Mouse (Mus musculus) kidney, embryonic 15.5 days (tissue): ENCODE data around the gene Gpc1. TPM values are rescaled to one million over a fixed set of nuclear protein-coding genes. Genes with fewer than 3 reads are reported as not detected.

ENCODE experiments used
- ATAC-seq: fragments of 200-750 bp; cut with Nextera tagmentation; replicated peaks from 2 replicates; pipeline ENCODE4 v1.8.0; 2017; ENCODE audit warnings: moderate TSS enrichment; ENCODE audit not compliant: low FRiP score
- H3K27ac ChIP-seq: fragments of 300-500 bp; sonication (generic); 2 replicates; pipeline ENCODE4 v1.5.1; 2015; ENCODE audit warnings: mild to moderate bottlenecking, inconsistent platforms
- H3K27me3 ChIP-seq: fragments of 300-500 bp; sonication (generic); 2 replicates; pipeline ENCODE4 v1.6.1; 2015; ENCODE audit warnings: inconsistent platforms
- H3K36me3 ChIP-seq: fragments of 300-500 bp; sonication (generic); 2 replicates; pipeline ENCODE4 v1.6.1; 2015; ENCODE audit warnings: inconsistent platforms
- H3K4me1 ChIP-seq: fragments of 300-500 bp; sonication (generic); 2 replicates; pipeline ENCODE4 v1.6.1; 2015; ENCODE audit warnings: inconsistent platforms
- H3K4me2 ChIP-seq: fragments of 300-500 bp; sonication (generic); 2 replicates; pipeline ENCODE4 v1.6.1; 2015; ENCODE audit warnings: moderate library complexity, mild to moderate bottlenecking, inconsistent platforms
- H3K4me3 ChIP-seq: fragments of 300-500 bp; sonication (generic); replicated peaks from 2 replicates; pipeline ENCODE4 v1.5.1; 2015; ENCODE audit warnings: mild to moderate bottlenecking, inconsistent platforms
- H3K9ac ChIP-seq: fragments of 300-500 bp; sonication (generic); 2 replicates; pipeline ENCODE4 v1.6.1; 2015; ENCODE audit warnings: mild to moderate bottlenecking, inconsistent platforms
- H3K9me3 ChIP-seq: fragments of 300-500 bp; sonication (generic); replicated peaks from 2 replicates; pipeline ENCODE4 v1.6.1; 2016; ENCODE audit warnings: inconsistent platforms
- WGBS: fragments of 180-500 bp; shearing (Covaris S2); methylation state at CpG from one replicate; pipeline ENCODE4 v1.1.7; 2015; ENCODE audit warnings: mixed read lengths; 5-methylcytosine and 5-hydroxymethylcytosine counted together
- polyA plus RNA-seq: library from polyadenylated mRNA; unstranded; fragments of >200 nt; fragmentation: Nextera tagmentation; extraction: Ambion mirVana; gene quantifications from 2 replicates; pipeline ENCODE4 v1.2.1, GENCODE M21; 2015

Gpc1 gene
- polyA plus RNA-seq, 1 experiment from 2014 or later = 60.0 TPM

DNA sequence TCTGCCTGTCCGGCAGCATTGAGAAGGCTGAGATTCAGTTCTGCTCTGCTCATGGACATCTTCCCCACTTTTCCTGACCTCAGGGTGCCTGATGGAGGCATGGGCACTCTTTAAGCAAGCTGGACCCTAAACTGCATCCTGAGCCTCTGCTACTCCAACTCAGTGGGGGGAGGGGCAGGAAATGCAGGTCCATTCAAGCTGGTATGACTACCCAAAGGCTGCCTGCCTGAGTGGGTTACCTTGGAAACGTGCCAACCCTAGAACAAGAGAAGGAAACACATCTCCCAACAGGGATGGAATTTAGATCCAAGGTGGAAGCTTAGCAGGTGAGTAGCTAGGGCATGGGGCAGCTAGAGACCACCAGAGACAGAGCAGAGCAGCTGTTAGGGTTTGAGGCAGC, 34.7 kb downstream of the Gpc1 start:
- Histone ChIP-seq H3K27me3 (no peaks in the 10 kb centered on the region), H3K9me3 (no peaks in the 10 kb centered on the region), H3K9ac (no peak overlapping the region), H3K4me1 (peaks cover 6% of the 10 kb centered on the region; the same call in 1 of the 2 replicates), H3K4me3 (no peak overlapping the region), H3K27ac (0 out of 2 replicates have a peak overlapping the region, but pooled peaks have one; percentile 9), H3K4me2 (no peak overlapping the region), H3K36me3 (no peaks in the 10 kb centered on the region)
- WGBS = 73% methylated on average over 2 of the region's 2 CpGs
- ATAC-seq = no peak

DNA sequence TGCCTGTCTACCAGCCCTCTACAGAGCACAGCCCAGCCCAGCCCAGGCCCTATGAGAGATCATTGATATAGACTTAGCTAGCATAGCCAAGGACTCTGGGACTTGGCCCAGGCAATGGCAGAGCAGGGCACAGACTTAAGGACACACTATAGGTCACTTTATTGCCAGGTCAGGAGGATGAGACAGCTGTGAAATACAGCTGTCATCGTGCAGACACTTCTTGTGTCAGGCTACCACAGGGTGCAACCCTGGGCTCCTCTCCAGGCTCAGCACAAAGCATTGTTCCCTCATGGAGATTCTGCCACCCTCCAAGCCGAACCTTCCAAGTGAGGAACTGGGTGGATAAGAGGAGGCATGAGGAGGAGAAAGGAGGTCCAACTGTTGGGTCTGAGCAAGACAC, 38.5 kb downstream of the Gpc1 start:
- Histone ChIP-seq H3K4me1 (peaks cover 6% of the 10 kb centered on the region; the same call in 1 of the 2 replicates), H3K27me3 (peaks cover 3% of the 10 kb centered on the region; the same call in 1 of the 2 replicates), H3K4me3 (no peak overlapping the region), H3K9me3 (no peaks in the 10 kb centered on the region), H3K9ac (no peak overlapping the region), H3K4me2 (no peak overlapping the region), H3K36me3 (no peaks in the 10 kb centered on the region), H3K27ac (no peak overlapping the region)
- no peak for ATAC-seq
- WGBS = 75% methylated on average over 2 of the region's 2 CpGs

DNA sequence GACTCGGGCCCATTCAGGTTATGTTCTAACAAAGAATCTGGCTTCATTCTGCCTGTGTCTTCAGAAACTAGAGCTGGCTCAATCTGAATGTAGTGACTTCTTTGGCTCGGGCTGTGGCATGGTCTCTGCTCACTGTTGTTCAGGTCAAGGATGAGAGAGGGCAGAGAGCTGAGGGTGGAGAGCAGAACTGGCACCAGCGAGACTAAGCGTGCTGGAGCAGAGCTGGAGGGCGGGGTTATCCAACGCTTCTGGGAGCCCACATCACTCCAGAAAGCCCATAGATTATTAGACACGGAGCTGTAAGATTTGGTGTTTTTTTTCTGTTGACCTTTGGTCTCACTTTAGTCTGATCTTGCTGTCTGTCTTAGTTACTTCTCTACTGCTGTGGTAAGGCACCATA, 41.2 kb downstream of the Gpc1 start:
- Histone ChIP-seq H3K9ac (no peak overlapping the region), H3K27ac (no peak overlapping the region), H3K4me2 (no peak overlapping the region), H3K4me3 (no peak overlapping the region), H3K9me3 (no peaks in the 10 kb centered on the region), H3K27me3 (peaks cover 3% of the 10 kb centered on the region; the same call in 1 of the 2 replicates), H3K36me3 (no peaks in the 10 kb centered on the region), H3K4me1 (peaks cover 18% of the 10 kb centered on the region)
- ATAC-seq = no peak
- WGBS = 72% methylated on average over 7 of the region's 7 CpGs

DNA sequence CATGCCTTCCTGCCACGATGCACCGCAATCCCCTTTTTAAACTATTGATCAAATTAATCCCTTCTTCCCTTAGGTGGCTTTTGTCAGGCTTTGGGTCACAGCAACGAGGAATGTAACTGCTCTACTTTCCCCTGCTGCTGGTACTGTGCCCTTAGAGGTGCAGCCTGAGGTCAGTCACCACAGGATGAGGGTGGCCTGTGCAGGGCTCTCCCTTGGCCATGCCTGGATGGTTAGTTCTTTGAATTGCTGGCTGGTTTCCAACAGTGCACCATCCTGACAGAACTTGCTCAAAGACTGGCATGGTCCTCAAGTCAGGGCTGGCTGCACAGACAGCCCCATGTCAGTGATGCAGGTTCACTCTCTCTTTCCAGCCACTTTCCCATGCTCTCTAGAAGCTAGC, 42.6 kb downstream of the Gpc1 start:
- Histone ChIP-seq H3K9ac (no peak overlapping the region), H3K9me3 (no peaks in the 10 kb centered on the region), H3K27ac (no peak overlapping the region), H3K36me3 (no peaks in the 10 kb centered on the region), H3K4me3 (no peak overlapping the region), H3K27me3 (peaks cover 3% of the 10 kb centered on the region; the same call in 1 of the 2 replicates), H3K4me2 (no peak overlapping the region), H3K4me1 (peaks cover 27% of the 10 kb centered on the region)
- WGBS = 76% methylated on average over 3 of the region's 3 CpGs
- ATAC-seq = no peak; the same call in 1 of the 2 replicates

DNA sequence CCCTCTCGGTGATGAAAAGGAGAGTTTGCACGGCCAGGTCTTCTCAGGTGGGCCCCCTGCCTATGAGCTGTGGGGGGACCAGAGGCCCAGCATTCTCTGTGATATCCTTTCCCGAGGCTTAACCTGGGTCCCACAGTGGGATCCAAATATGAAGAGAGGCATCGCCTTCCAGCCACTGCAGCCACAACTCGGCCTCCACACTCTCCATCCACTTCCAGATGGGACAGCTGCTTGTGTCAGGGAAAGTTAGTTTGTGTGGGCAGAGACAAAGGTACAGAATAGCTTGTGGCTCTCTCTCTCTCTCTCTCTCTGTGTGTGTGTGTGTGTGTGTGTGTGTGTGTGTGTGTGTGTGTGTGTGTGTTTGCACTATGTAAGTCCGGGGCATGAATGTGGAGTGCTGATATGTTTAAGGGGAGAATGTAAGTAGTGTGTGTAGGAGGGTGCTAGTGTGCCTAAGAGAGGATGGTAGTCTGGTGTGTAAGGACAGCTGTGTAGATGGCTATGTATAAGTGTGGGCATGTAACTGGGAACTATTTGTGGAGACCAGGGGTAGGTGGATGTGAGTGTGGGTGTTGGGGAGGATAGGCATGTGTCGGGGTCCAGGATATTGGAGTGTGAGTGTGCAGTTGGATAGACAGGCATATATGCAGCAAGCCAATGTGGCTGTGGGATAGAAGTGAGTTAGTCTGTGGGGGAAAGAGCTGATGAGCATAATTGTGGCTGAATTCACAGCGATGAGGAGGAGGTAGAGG, 44.1 kb downstream of the Gpc1 start:
- Histone ChIP-seq H3K9ac (no peak overlapping the region), H3K4me1 (peaks cover 27% of the 10 kb centered on the region), H3K4me2 (no peak overlapping the region), H3K9me3 (no peaks in the 10 kb centered on the region), H3K4me3 (no peak overlapping the region), H3K27ac (no peak overlapping the region), H3K27me3 (peaks cover 3% of the 10 kb centered on the region; the same call in 1 of the 2 replicates), H3K36me3 (no peaks in the 10 kb centered on the region)
- WGBS = 80% methylated on average over 8 of the region's 8 CpGs
- no peak for ATAC-seq

DNA sequence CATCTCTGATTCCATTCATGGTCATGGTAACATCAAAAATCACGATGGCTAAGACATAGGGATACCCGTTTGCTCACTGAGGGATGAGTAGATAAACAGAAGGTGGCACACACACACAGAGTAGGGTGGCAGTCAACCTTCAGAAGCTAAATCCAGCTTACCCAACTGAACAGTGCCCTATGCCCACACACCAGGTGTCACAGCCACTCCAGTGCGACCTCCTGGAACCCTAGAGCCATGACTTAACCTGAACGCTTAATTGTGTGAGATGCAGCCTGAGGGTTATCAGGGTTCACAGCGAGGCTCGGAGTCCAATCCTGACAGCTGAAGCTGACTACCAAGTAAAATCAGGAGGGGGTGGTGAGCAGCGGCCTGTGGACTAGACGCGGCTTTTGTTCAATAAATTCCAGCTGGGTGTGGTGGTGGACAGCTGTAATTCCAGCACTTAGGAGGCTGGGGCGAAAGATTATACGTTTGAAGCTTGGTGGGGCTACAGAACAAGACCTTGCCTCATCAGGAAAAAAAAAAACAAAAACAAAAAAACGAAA, 46.1 kb downstream of the Gpc1 start:
- H3K27ac ChIP-seq = peak overlapping the region; percentile 54
- 41% methylated on average over 12 of the region's 12 CpGs for WGBS
- H3K4me3 ChIP-seq = no peak overlapping the region
- no peaks in the 10 kb centered on the region for H3K9me3 ChIP-seq
- H3K27me3 ChIP-seq = no peaks in the 10 kb centered on the region
- H3K36me3 ChIP-seq = no peaks in the 10 kb centered on the region
- peaks cover 27% of the 10 kb centered on the region for H3K4me1 ChIP-seq
- H3K9ac ChIP-seq = no peak overlapping the region
- H3K4me2 ChIP-seq = no peak overlapping the region
- peak; percentile 34 for ATAC-seq

DNA sequence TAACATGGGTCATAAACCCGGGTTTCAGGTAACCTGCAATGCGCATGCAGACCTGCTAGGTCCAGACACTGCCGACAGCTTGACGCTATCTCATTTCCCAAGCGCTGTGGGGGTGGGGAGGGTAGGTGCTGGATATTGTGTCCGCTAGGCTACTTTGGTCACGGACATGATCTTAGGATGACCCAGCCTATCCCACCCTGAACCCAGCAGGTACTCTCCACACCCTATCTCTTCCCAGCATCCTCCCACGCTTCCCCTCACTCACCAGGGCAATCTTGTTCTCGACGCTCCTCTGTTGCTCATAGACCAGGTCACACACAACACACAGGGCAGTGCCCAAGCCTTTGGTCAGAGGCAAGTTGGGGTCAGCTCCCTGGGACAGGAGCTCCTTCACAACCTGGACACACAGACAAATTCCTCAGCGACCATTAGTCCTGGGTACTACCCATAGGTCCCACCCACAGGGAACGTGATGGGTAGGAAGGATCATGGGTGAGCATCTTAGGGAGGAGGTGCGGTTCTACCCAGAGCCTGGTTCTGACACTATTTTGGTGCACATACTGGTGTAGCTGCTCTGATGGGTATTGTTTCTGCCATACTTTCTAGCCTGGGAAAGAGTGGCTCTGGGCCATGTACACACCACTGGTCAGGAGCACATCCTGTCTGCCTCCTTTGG, 46.8 kb downstream of the Gpc1 start:
- H3K27me3 ChIP-seq = no peaks in the 10 kb centered on the region
- no peaks in the 10 kb centered on the region for H3K36me3 ChIP-seq
- H3K4me2 ChIP-seq = no peak overlapping the region
- H3K9ac ChIP-seq = no peak overlapping the region
- ATAC-seq = peak; percentile 61
- no peak overlapping the region for H3K4me3 ChIP-seq
- peak overlapping the region; percentile 68 for H3K27ac ChIP-seq
- H3K9me3 ChIP-seq = no peaks in the 10 kb centered on the region
- 50% methylated on average over 13 of the region's 13 CpGs for WGBS
- H3K4me1 ChIP-seq = peaks cover 27% of the 10 kb centered on the region

DNA sequence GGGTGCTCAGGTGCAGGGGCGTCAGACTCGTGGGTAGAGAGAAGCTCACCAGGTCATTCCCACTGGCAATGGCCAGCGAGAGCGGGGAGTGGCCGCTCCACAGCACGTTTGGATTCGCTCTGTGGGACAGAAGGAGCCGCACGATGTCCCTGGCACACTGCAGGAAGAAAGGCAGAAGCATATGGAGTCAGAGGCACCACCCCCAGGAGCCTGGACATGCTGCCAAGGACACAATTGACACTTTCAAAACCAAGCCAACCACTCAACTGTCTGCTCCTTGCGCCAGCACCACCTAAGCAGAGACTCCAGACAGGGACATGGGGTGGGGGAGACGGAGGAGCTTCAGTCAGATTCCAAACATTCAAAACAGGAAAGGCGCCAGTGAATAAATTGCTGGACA, 47.8 kb downstream of the Gpc1 start:
- H3K9ac ChIP-seq = no peak overlapping the region
- no peaks in the 10 kb centered on the region for H3K9me3 ChIP-seq
- no peaks in the 10 kb centered on the region for H3K27me3 ChIP-seq
- H3K4me2 ChIP-seq = no peak overlapping the region
- H3K27ac ChIP-seq = no peak overlapping the region
- H3K4me3 ChIP-seq = no peak overlapping the region
- peaks cover 27% of the 10 kb centered on the region for H3K4me1 ChIP-seq
- no peak for ATAC-seq
- no peaks in the 10 kb centered on the region for H3K36me3 ChIP-seq
- 87% methylated on average over 12 of the region's 12 CpGs for WGBS

DNA sequence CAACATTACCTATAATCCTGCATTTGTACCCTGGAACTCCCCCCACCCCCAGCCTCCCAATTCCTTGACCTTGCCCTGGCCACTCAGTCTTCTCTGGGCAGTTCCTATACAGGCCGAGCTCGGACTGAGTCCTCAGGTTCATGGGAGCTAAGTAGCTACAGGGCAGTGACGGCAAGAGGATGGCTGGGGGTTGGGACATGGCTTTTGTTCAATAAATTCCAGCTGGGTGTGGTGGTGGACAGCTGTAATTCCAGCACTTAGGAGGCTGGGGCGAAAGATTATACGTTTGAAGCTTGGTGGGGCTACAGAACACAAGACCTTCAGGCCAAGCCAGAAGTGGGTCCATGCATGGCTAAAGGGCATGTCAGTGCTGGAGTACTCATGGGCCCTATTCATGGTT, 48.7 kb downstream of the Gpc1 start:
- 64% methylated on average over 5 of the region's 5 CpGs for WGBS

DNA sequence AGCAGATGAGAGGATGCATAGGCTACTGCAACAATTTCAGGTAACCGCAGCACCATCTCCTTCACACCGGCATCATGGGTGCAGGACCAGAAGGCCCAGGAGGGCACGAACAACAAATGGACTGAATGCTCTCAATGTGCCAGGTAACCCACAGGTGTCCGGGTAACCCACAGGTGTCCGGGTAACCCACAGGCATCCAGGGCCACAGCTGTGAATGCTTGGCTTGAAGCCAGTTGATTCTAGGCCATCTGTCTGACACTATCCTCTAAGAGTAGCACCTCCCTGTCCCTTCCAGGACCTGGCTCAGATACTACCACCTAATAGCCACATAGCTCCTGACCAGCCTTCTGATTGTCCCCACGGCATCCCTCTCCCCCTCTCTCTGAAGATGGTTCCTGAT, 50.5 kb downstream of the Gpc1 start:
- Histone ChIP-seq H3K27me3 (no peaks in the 10 kb centered on the region), H3K4me2 (no peak overlapping the region), H3K36me3 (no peaks in the 10 kb centered on the region), H3K4me3 (no peak overlapping the region), H3K27ac (no peak overlapping the region), H3K4me1 (peaks cover 16% of the 10 kb centered on the region), H3K9me3 (no peaks in the 10 kb centered on the region), H3K9ac (no peak overlapping the region)
- 88% methylated on average over 6 of the region's 6 CpGs for WGBS
- ATAC-seq = no peak

More for the DNA sequence above, 48.7 kb downstream of the Gpc1 start:
- H3K9me3 ChIP-seq = no peaks in the 10 kb centered on the region
- no peak overlapping the region for H3K9ac ChIP-seq
- no peak overlapping the region for H3K27ac ChIP-seq
- peaks cover 27% of the 10 kb centered on the region for H3K4me1 ChIP-seq
- no peaks in the 10 kb centered on the region for H3K36me3 ChIP-seq
- no peak for ATAC-seq
- H3K4me3 ChIP-seq = no peak overlapping the region
- no peaks in the 10 kb centered on the region for H3K27me3 ChIP-seq
- no peak overlapping the region for H3K4me2 ChIP-seq

DNA sequence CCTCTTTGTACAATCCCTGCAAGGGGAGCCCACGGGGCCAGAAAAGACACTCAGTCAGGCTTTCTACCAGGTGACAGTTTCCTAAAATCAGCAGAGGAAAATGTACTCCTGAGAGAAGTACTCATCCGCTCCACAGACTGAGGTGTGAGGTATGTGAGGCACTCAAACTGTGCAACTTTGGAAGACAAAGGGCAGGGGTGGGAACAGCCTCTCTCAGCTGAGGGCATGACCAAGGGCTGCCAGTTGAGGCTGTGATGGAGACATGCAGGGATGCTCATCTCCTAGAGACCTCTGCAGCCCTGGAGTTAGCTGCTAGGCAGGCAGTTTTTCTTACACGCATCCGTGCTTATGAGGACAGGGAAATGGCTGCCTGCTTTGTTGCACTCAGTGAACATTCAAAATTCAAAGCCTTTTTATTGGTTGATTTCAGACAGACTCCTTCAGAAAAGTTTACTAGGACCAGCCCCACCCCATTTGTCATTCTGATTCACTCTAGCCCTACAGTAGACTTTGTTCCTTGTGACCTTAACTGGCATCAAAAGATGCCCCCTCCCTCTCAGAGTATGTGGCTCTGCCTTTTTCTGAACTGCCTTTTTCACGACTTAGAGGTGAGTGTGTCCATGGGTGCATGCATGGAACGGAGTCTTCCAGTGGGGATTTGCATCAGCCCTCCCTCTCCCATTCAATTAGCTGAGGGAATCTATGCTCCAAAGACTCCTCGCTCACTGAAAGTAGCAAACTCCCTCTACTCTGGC, 57.6 kb downstream of the Gpc1 start:
- H3K27me3 ChIP-seq = no peaks in the 10 kb centered on the region
- no peak overlapping the region for H3K4me2 ChIP-seq
- ATAC-seq = no peak
- H3K27ac ChIP-seq = no peak overlapping the region
- no peaks in the 10 kb centered on the region for H3K4me1 ChIP-seq
- H3K36me3 ChIP-seq = no peaks in the 10 kb centered on the region
- no peak overlapping the region for H3K4me3 ChIP-seq
- 76% methylated on average over 7 of the region's 7 CpGs for WGBS
- no peaks in the 10 kb centered on the region for H3K9me3 ChIP-seq
- no peak overlapping the region for H3K9ac ChIP-seq

DNA sequence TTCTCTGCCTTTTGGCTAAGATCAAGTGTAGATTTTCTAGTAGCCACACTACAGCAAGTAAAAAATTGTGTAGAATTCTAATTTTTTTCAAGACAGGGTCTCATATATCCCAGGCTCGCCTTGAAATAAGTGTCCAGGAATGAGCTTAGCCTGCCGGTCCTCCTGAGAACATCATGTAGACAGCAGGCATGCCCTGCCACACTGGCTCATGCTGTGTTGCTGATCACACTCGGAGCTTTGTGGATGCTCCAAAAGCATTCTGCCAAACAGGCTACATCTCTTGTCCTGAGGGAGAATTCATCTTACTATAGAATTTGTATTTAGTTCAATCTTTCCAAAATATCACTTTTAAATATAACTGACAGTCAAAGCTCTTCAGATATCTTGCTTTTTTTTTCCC, 61.3 kb downstream of the Gpc1 start:
- no peaks in the 10 kb centered on the region for H3K9me3 ChIP-seq
- H3K4me2 ChIP-seq = no peak overlapping the region
- H3K9ac ChIP-seq = no peak overlapping the region
- ATAC-seq = no peak
- no peak overlapping the region for H3K4me3 ChIP-seq
- no peak overlapping the region for H3K27ac ChIP-seq
- H3K4me1 ChIP-seq = no peaks in the 10 kb centered on the region
- no peaks in the 10 kb centered on the region for H3K27me3 ChIP-seq
- WGBS = 69% methylated on average over 3 of the region's 3 CpGs
- no peaks in the 10 kb centered on the region for H3K36me3 ChIP-seq
